Mouse (Mus musculus) midbrain, postnatal 0 days (tissue): ENCODE data around the gene Napa. TPM values are rescaled to one million over a fixed set of nuclear protein-coding genes. Genes with fewer than 3 reads are reported as not detected.

Source experiments
- ATAC-seq: fragments of 200-750 bp; cut with Nextera tagmentation; 2 replicates; pipeline ENCODE4 v1.8.0; 2017; ENCODE audit warnings: moderate number of reproducible peaks, mild to moderate bottlenecking, moderate TSS enrichment, moderate library complexity; ENCODE audit not compliant: low FRiP score
- DNase-seq: peaks from one replicate; pipeline ENCODE4 v3.0.0-alpha.2; 2015; ENCODE audit warnings: low spot score
- H3K27ac ChIP-seq: fragments of 300-500 bp; sonication (generic); 2 replicates; pipeline ENCODE4 v1.5.1; 2014; ENCODE audit warnings: low read depth, mild to moderate bottlenecking, low read length, mixed read lengths
- H3K27me3 ChIP-seq: fragments of 300-500 bp; sonication (generic); 2 replicates; pipeline ENCODE4 v1.6.1; 2014; ENCODE audit warnings: low read length, control low read depth, mixed read lengths; ENCODE audit not compliant: insufficient read depth
- H3K36me3 ChIP-seq: fragments of 300-500 bp; sonication (generic); 2 replicates; pipeline ENCODE4 v1.6.1; 2014; ENCODE audit warnings: low read length, control low read depth, mixed read lengths; ENCODE audit not compliant: insufficient read depth
- H3K4me1 ChIP-seq: fragments of 300-500 bp; sonication (generic); 2 replicates; pipeline ENCODE4 v1.6.1; 2014; ENCODE audit warnings: mild to moderate bottlenecking, control low read depth, antibody characterized with exemption, low read length, mixed read lengths; ENCODE audit not compliant: insufficient read depth
- H3K4me2 ChIP-seq: fragments of 300-500 bp; sonication (generic); 2 replicates; pipeline ENCODE4 v1.6.1; 2014; ENCODE audit warnings: low read depth, mild to moderate bottlenecking, low read length, mixed read lengths; ENCODE audit not compliant: poor library complexity, severe bottlenecking
- H3K4me3 ChIP-seq: fragments of 300-500 bp; sonication (generic); 2 replicates; pipeline ENCODE4 v1.5.1; 2014; ENCODE audit warnings: low read depth, mild to moderate bottlenecking, low read length, moderate library complexity
- H3K9ac ChIP-seq: fragments of 300-500 bp; sonication (generic); replicated peaks from 2 replicates; pipeline ENCODE4 v1.6.1; 2014; ENCODE audit warnings: mild to moderate bottlenecking, low read length, moderate library complexity, mixed read lengths; ENCODE audit not compliant: poor library complexity, severe bottlenecking
- H3K9me3 ChIP-seq: fragments of 300-500 bp; sonication (generic); 2 replicates; pipeline ENCODE4 v1.6.1; 2016; ENCODE audit warnings: low read length, control low read depth
- CTCF ChIP-seq: IDR thresholded peaks from 2 replicates; pipeline ENCODE4 v1.5.1; 2016; ENCODE audit warnings: antibody characterized with exemption, mild to moderate bottlenecking
- WGBS: fragments of 180-500 bp; shearing (Covaris S2); extraction: QIAGEN DNeasy Blood & Tissue Kit; methylation state at CpG from one replicate; pipeline ENCODE4 v1.1.7; 2014; 5-methylcytosine and 5-hydroxymethylcytosine counted together
- polyA plus RNA-seq: library from polyadenylated mRNA; unstranded; fragments of >200 nt; fragmentation: Nextera tagmentation; extraction: Ambion mirVana; gene quantifications from 2 replicates; pipeline ENCODE4 v1.2.1, GENCODE M21; 2015
- total RNA-seq: library from RNA; depleted of rRNA; stranded (reverse); fragments of >200 nt; gene quantifications from 2 replicates; pipeline ENCODE4 v1.2.3, GENCODE M21; 2014; rRNA removed

Napa gene
- 375 and 403 TPM in 2 replicates for total RNA-seq
- 236 and 258 TPM in 2 replicates for polyA plus RNA-seq

DNA sequence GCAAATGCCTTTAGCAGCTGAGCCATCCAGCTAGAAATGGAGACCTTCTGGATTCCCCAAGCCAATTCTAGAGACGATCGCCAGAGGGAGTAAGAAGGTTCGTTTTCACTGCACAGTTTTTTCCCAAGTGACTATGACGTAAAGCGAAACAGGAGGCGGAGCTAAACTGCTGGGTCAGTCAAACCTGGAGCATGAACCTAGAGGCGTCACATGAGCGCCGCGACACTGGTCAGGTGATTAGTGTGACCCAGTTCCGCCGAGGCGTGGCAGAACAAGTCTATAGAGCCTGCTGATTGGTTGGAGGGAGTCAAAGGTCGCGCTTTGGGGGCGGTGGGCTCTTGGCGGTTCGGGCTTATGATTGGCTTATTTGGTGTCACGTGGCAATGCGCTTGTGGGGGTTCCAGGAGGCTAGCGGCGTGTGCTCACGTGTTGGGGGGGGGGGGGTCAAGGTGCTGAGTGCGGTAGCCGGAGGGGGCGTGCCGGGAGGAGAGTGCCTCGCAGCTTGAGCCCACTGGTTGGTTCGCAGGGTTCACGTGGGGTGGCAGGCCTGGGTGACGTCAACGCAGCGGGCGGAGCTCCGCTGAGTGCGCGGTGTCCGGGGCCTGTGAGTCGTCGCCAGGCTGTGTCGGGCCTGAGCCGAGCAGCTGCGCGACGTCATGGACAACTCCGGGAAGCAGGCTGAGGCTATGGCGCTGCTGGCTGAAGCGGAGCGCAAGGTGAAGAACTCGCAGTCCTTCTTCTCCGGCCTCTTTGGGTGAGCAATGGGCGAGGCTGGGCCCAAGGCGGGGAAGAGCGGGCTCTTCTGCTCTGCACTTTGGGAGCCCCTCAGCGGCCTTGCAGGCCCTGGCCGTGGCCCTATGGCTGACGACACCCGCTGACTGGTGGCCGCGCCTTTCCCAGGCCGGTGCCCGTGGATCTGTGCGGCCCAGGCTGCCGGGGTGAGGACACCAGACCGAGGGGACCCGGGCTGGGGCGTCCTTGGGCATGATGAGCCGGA lies at the start of gene Napa:
Napa (plus strand) TSS at position 438 of the 997 bp plus-strand sequence.
- peak within 1 kb of the TSS; percentile 100 for H3K9ac ChIP-seq
- peak; percentile 87 for TF ChIP-seq CTCF
- peaks cover 15% of the 10 kb centered on the region for H3K36me3 ChIP-seq
- H3K27me3 ChIP-seq = peaks cover 10% of the 10 kb centered on the region; the same call in 1 of the 2 replicates
- ATAC-seq (peak; percentile 98), DNase-seq (peak; percentile 100)
- peak within 1 kb of the TSS; percentile 96 for H3K4me3 ChIP-seq
- H3K27ac ChIP-seq = peak within 1 kb of the TSS; percentile 87
- H3K9me3 ChIP-seq = no peaks in the 10 kb centered on the region
- WGBS = under 1% methylated on average over 65 of the region's 68 CpGs
- H3K4me2 ChIP-seq = peak within 1 kb of the TSS; percentile 78
- peaks cover 6% of the 10 kb centered on the region for H3K4me1 ChIP-seq

GRCm38 (mm10) chr7:16048675-16049575 lies 49.3 kb upstream of the Napa start:
- Histone ChIP-seq H3K27ac (peak overlapping the region; percentile 85), H3K36me3 (no peaks in the 10 kb centered on the region), H3K27me3 (no peaks in the 10 kb centered on the region), H3K9ac (peak overlapping the region; percentile 74), H3K4me1 (peaks cover 21% of the 10 kb centered on the region; the same call in 1 of the 2 replicates), H3K4me2 (peak overlapping the region; percentile 80), H3K4me3 (peak overlapping the region; percentile 85), H3K9me3 (no peaks in the 10 kb centered on the region)
- 8% methylated on average over 36 of the region's 36 CpGs for WGBS
- peak; percentile 35 for DNase-seq
- no peak for ATAC-seq
- TF ChIP-seq CTCF = no peak

- H3K9ac ChIP-seq = peak overlapping the region; percentile 74
These were observed 48.7 kb upstream of the Napa start for GRCm38 (mm10) chr7:16049576-16049915.

GRCm38 (mm10) chr7:16050600-16050999 lies 47.7 kb upstream of the Napa start:
- Histone ChIP-seq H3K9ac (no peak overlapping the region), H3K4me1 (peaks cover 14% of the 10 kb centered on the region; the same call in 1 of the 2 replicates), H3K9me3 (no peaks in the 10 kb centered on the region), H3K27ac (no peak overlapping the region), H3K36me3 (no peaks in the 10 kb centered on the region), H3K27me3 (no peaks in the 10 kb centered on the region), H3K4me3 (no peak overlapping the region), H3K4me2 (no peak overlapping the region)
- 88% methylated on average over 3 of the region's 3 CpGs for WGBS
- no peak for TF ChIP-seq CTCF
- DNase-seq (no peak), ATAC-seq (no peak)

More at GRCm38 (mm10) chr7:16049576-16049915, 48.7 kb upstream of the Napa start:
- WGBS = 83% methylated on average over 7 of the region's 7 CpGs
- Histone ChIP-seq H3K4me1 (peaks cover 21% of the 10 kb centered on the region; the same call in 1 of the 2 replicates), H3K27me3 (no peaks in the 10 kb centered on the region), H3K4me2 (peak overlapping the region; percentile 80), H3K36me3 (no peaks in the 10 kb centered on the region), H3K4me3 (peak overlapping the region; percentile 85), H3K9me3 (no peaks in the 10 kb centered on the region), H3K27ac (no peak overlapping the region)
- TF ChIP-seq CTCF = no peak
- ATAC-seq = no peak
- DNase-seq = no peak

- no peaks in the 10 kb centered on the region for H3K36me3 ChIP-seq
These were observed 46.2 kb upstream of the Napa start for GRCm38 (mm10) chr7:16051883-16052595.

More at GRCm38 (mm10) chr7:16051883-16052595, 46.2 kb upstream of the Napa start:
- ATAC-seq (no peak), DNase-seq (peak; percentile 80)
- peak; percentile 80 for TF ChIP-seq CTCF
- H3K9me3 ChIP-seq = no peaks in the 10 kb centered on the region
- no peaks in the 10 kb centered on the region for H3K27me3 ChIP-seq
- H3K4me2 ChIP-seq = peak overlapping the region; percentile 57
- H3K4me1 ChIP-seq = peaks cover 10% of the 10 kb centered on the region; the same call in 1 of the 2 replicates
- peak overlapping the region; percentile 43 for H3K4me3 ChIP-seq
- peak overlapping the region; percentile 75 for H3K27ac ChIP-seq
- H3K9ac ChIP-seq = peak overlapping the region; percentile 54; the same call in 1 of the 2 replicates
- 5% methylated on average over 19 of the region's 19 CpGs for WGBS
